ENCODE assay signal across 9 mouse cellular contexts in genomic region chr10:14759665-14760558, GRCm38 (mm10). TPM values are rescaled to one million over a fixed set of nuclear protein-coding genes. Genes with fewer than 3 reads are reported as not detected.
DNase-seq lines count a peak whose midpoint lies in the region; ATAC-seq lines count a peak whose summit lies in the region.
"Had no signal": no experiment of that assay in that cellular context is flagged by ENCODE, and none has a peak within 500 bp of the region (broad histone marks: within the 10 kb centered on the region; RNA-seq: fewer than 3 reads in every experiment).

No protein-coding gene starts in this region.

- H3K27me3 ChIP-seq in kidney, embryonic 15.5 days = peaks cover 25% of the 10 kb centered on the region
- peaks cover 12% of the 10 kb centered on the region; the same call in 1 of the 2 replicates for H3K27me3 ChIP-seq in hindbrain, embryonic 12.5 days
- peaks cover 15% of the 10 kb centered on the region for H3K27me3 ChIP-seq in midbrain, embryonic 12.5 days

- peaks cover 8% of the 10 kb centered on the region; the same call in 1 of the 2 replicates for H3K4me1 ChIP-seq in kidney, embryonic 15.5 days
- 0 out of 2 replicates have a peak, but pooled peaks cover 5% of the 10 kb centered on the region for H3K4me1 ChIP-seq in hindbrain, embryonic 12.5 days
- H3K4me1 ChIP-seq in midbrain, embryonic 12.5 days = peaks cover 10% of the 10 kb centered on the region

- H3K9ac ChIP-seq in kidney, embryonic 15.5 days = 0 out of 2 replicates have a peak overlapping the region, but pooled peaks have one; percentile 3
- H3K9ac ChIP-seq in hindbrain, embryonic 12.5 days = no peak overlapping the region; the same call in 1 of the 2 replicates
- H3K9ac ChIP-seq in midbrain, embryonic 12.5 days (replicated peaks) = peak overlapping the region; percentile 13; the same call in 1 of the 2 replicates

- peak overlapping the region; percentile 40 for H3K4me3 ChIP-seq in kidney, embryonic 15.5 days (replicated peaks)
- H3K4me3 ChIP-seq in hindbrain, embryonic 12.5 days = peak overlapping the region; percentile 36
- H3K4me3 ChIP-seq in midbrain, embryonic 12.5 days = peak overlapping the region; percentile 40

- H3K36me3 ChIP-seq in kidney, embryonic 15.5 days = no peaks in the 10 kb centered on the region
- H3K36me3 ChIP-seq in hindbrain, embryonic 12.5 days = no peaks in the 10 kb centered on the region
- no peaks in the 10 kb centered on the region for H3K36me3 ChIP-seq in midbrain, embryonic 12.5 days

- no peaks in the 10 kb centered on the region for H3K9me3 ChIP-seq in kidney, embryonic 15.5 days (replicated peaks)
- H3K9me3 ChIP-seq in hindbrain, embryonic 12.5 days (replicated peaks) = no peaks in the 10 kb centered on the region
- no peaks in the 10 kb centered on the region for H3K9me3 ChIP-seq in midbrain, embryonic 12.5 days

- no peak overlapping the region for H3K27ac ChIP-seq in kidney, embryonic 15.5 days
- H3K27ac ChIP-seq in hindbrain, embryonic 12.5 days = no peak overlapping the region
- H3K27ac ChIP-seq in midbrain, embryonic 12.5 days (replicated peaks) = no peak overlapping the region

- peak overlapping the region; percentile 73 for H3K4me2 ChIP-seq in kidney, embryonic 15.5 days
- H3K4me2 ChIP-seq in hindbrain, embryonic 12.5 days (replicated peaks) = peak overlapping the region; percentile 84
- H3K4me2 ChIP-seq in midbrain, embryonic 12.5 days (replicated peaks) = peak overlapping the region; percentile 76

- DNase-seq in kidney, adult 18-20 months = no peak
- no peak for DNase-seq in urinary bladder, postnatal 10 days (ENCODE audit: low spot score)
- no peak for DNase-seq in gastrocnemius, postnatal 25 days
- no peak for DNase-seq in adrenal gland, postnatal 4 days (ENCODE audit: low spot score in 2 of 2)

- 2% methylated on average over 35 of the region's 35 CpGs for WGBS in kidney, embryonic 15.5 days
- WGBS in hindbrain, embryonic 12.5 days = 1% methylated on average over 35 of the region's 35 CpGs
- WGBS in midbrain, embryonic 12.5 days = 2% methylated on average over 35 of the region's 35 CpGs

- ATAC-seq in kidney, embryonic 15.5 days (replicated peaks; ENCODE audit: low FRiP score) = no peak
- 0 out of 2 replicates have a peak, but pooled peaks have one; percentile 8 for ATAC-seq in common myeloid progenitor, adult 5-6 weeks (replicated peaks; ENCODE audit: low read depth, poor library complexity, severe bottlenecking)
- ATAC-seq in hindbrain, embryonic 12.5 days (ENCODE audit: low FRiP score) = peak; percentile 64
- peak; percentile 59; the same call in 1 of the 2 replicates for ATAC-seq in midbrain, embryonic 12.5 days (ENCODE audit: low FRiP score, low read depth)

RNA-seq across cellular contexts. Expression of gene Gje1, which starts 41.9 kb away (rescaled TPM):
- not detected in 2 replicates for polyA plus RNA-seq in kidney, embryonic 15.5 days (2015; fragmentation: Nextera tagmentation; extraction: Ambion mirVana)
- not detected in 2 replicates for total RNA-seq in common myeloid progenitor, adult 5-6 weeks (2017)
- not detected in 2 replicates for polyA plus RNA-seq in hindbrain, embryonic 12.5 days (2016; fragmentation: Nextera tagmentation; extraction: Ambion mirVana)
- not detected in 2 replicates for polyA plus RNA-seq in midbrain, embryonic 12.5 days (2016; fragmentation: Nextera tagmentation; extraction: Ambion mirVana)
- not detected for total RNA-seq in gastrocnemius, postnatal 25 days (2021)
- total RNA-seq in adrenal gland, postnatal 4 days (2021) = not detected
- polyA plus RNA-seq: large intestine, adult 2 months had no signal

RNA-seq across cellular contexts. Expression of gene Nmbr, which starts 54.5 kb away (rescaled TPM):
- 0.39 and 1.1 TPM in 2 replicates for polyA plus RNA-seq in kidney, embryonic 15.5 days (2015; fragmentation: Nextera tagmentation; extraction: Ambion mirVana)
- not detected in 2 replicates for total RNA-seq in common myeloid progenitor, adult 5-6 weeks (2017)
- polyA plus RNA-seq in hindbrain, embryonic 12.5 days (2016; fragmentation: Nextera tagmentation; extraction: Ambion mirVana) = 0.61 TPM in 1 of 2 replicates, not detected in the other
- polyA plus RNA-seq in midbrain, embryonic 12.5 days (2016; fragmentation: Nextera tagmentation; extraction: Ambion mirVana) = 0.33 and 0.58 TPM in 2 replicates
- under 1 TPM; 0.38 to 0.99 TPM for total RNA-seq in gastrocnemius, postnatal 25 days (2021)
- total RNA-seq in adrenal gland, postnatal 4 days (2021) = under 1 TPM in 1 of 2 experiments, not detected in 1; 0.39 TPM
- polyA plus RNA-seq: large intestine, adult 2 months had no signal

RNA-seq across cellular contexts. Expression of gene Vta1, which starts 54.6 kb away (rescaled TPM):
- 97.9 and 98.7 TPM in 2 replicates for polyA plus RNA-seq in kidney, embryonic 15.5 days (2015; fragmentation: Nextera tagmentation; extraction: Ambion mirVana)
- 48.5 and 61.6 TPM in 2 replicates for total RNA-seq in common myeloid progenitor, adult 5-6 weeks (2017)
- 169 and 179 TPM in 2 replicates for polyA plus RNA-seq in hindbrain, embryonic 12.5 days (2016; fragmentation: Nextera tagmentation; extraction: Ambion mirVana)
- 193 and 214 TPM in 2 replicates for polyA plus RNA-seq in midbrain, embryonic 12.5 days (2016; fragmentation: Nextera tagmentation; extraction: Ambion mirVana)
- 10 to 100 TPM; 24.3 to 28.9 TPM for total RNA-seq in gastrocnemius, postnatal 25 days (2021)
- 10 to 100 TPM; 57.8 to 67.7 TPM for total RNA-seq in adrenal gland, postnatal 4 days (2021)
